Mouse (Mus musculus) kidney, embryonic 16.5 days (tissue): Measurements from ENCODE around the gene Gzf1. TPM values are rescaled to one million over a fixed set of nuclear protein-coding genes. Genes with fewer than 3 reads are reported as not detected.

Source experiments
- polyA plus RNA-seq: library from polyadenylated mRNA; unstranded; fragments of >200 nt; fragmentation: Nextera tagmentation; extraction: Ambion mirVana; gene quantifications from 2 replicates; pipeline ENCODE4 v1.2.1, GENCODE M21; 2015

The Gzf1 gene
- polyA plus RNA-seq, 1 experiment from 2014 or later, result 25.2 TPM

Other genes with a start within 250 kb of the Gzf1 start
- 19.0 and 20.0 TPM in 2 replicates for gene Cd93, start 237.5 kb upstream of the Gzf1 start, polyA plus RNA-seq
- gene Nxt1, start 8.4 kb upstream of the Gzf1 start, polyA plus RNA-seq, result 90.4 and 98.0 TPM in 2 replicates
- gene Napb, start 51.4 kb downstream of the Gzf1 start, polyA plus RNA-seq, result 2.5 and 3.3 TPM in 2 replicates
- gene Cstl1, start 69.3 kb downstream of the Gzf1 start, polyA plus RNA-seq, result not detected in 2 replicates
- not detected in 2 replicates for gene Cst11, start 90.5 kb downstream of the Gzf1 start, polyA plus RNA-seq
- not detected in 2 replicates for gene 8030411F24Rik, start 101.0 kb downstream of the Gzf1 start, polyA plus RNA-seq
- 0.32 TPM in 1 of 2 replicates, not detected in the other for gene Cst12, start 108.3 kb downstream of the Gzf1 start, polyA plus RNA-seq
- 0.40 and 1.2 TPM in 2 replicates for gene Cst8, start 117.8 kb downstream of the Gzf1 start, polyA plus RNA-seq
- not detected in 2 replicates for gene Cst13, start 139.1 kb downstream of the Gzf1 start, polyA plus RNA-seq
- 0.97 TPM in 1 of 2 replicates, not detected in the other for gene Cst9, start 154.1 kb downstream of the Gzf1 start, polyA plus RNA-seq
- not detected in 2 replicates for gene 9230104L09Rik, start 184.0 kb downstream of the Gzf1 start, polyA plus RNA-seq
- 421 and 479 TPM in 2 replicates for gene Cst3, start 194.7 kb downstream of the Gzf1 start, polyA plus RNA-seq